Mouse (Mus musculus): ENCODE measurements around the gene Ugt1a10.

Gene Ugt1a10

DNA sequence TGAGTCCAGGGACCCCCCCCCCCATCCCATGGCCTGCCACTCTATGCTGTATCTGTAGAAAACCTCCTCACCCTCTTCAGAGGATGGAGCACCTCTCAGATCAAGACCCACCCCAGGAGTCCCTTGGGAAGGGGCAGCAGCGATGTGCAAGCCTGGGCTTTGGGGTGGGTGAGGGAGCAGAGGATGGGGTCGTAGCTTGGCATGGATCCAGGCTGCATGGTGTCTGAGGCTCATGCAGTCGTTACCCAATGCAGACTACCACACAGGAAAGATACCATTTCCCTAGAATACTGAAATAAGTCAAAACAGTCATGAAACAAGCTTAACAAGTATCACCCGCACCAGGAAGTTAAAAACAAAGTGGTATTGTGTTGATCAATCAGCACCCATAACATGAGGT is 193.5 kb downstream of the Ugt1a10 start:
- no peak for DNase-seq (ENCODE audit: low read depth, low spot score)
- Histone ChIP-seq H3K36me3 (ENCODE audit: control insufficient read depth, insufficient read depth, low read length, poor library complexity, severe bottlenecking) (no peaks in the 10 kb centered on the region), H3K27me3 (ENCODE audit: control insufficient read depth, insufficient read depth, low read length, poor library complexity, severe bottlenecking) (no peaks in the 10 kb centered on the region)

DNA sequence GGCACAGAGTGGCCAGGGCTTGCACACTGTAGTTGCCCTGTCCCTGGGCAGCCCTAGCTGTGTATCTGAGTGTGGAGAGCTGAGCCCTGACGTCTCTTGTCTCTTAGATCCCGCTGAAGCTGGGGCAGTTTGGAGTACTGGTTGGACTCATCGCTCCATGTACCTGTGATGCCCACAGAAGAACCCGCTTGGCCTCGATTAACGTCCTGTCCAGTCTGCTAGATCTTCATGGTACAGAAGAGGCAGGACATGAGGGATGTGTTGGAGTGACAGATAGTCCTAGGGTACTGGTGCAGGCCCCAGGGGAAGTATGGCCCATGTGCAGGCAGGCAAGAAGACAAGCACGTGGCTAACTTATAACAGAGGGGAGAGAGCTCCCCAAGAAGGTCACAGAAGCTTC is 194.4 kb downstream of the Ugt1a10 start:
- no peaks in the 10 kb centered on the region for H3K36me3 ChIP-seq (ENCODE audit: control insufficient read depth, insufficient read depth, low read length, poor library complexity, severe bottlenecking)
- DNase-seq (ENCODE audit: low read depth, low spot score), result no peak
- H3K27me3 ChIP-seq (ENCODE audit: control insufficient read depth, insufficient read depth, low read length, poor library complexity, severe bottlenecking), result no peaks in the 10 kb centered on the region

DNA sequence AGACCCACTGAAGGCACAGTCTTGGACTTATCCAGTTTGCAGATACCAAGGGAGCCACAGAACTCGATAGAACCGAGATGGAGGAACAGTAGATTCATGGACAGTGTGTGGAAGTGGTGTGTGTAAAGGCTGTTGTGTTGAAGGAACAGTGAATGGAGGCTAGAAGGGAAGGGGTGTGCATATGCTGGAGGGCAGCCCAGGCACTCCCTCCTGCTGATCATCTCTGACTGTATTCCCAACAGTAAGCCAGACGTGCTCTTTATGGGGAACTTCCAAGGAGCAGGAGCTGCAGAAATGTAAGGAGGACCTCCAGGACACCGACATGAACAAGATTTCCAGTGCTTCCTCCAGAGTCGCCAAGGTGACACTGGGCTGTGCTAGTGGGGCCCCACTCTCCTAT is 194.8 kb downstream of the Ugt1a10 start:
- H3K36me3 ChIP-seq (ENCODE audit: control insufficient read depth, insufficient read depth, low read length, poor library complexity, severe bottlenecking), result no peaks in the 10 kb centered on the region
- DNase-seq (ENCODE audit: low read depth, low spot score), result no peak
- no peaks in the 10 kb centered on the region for H3K27me3 ChIP-seq (ENCODE audit: control insufficient read depth, insufficient read depth, low read length, poor library complexity, severe bottlenecking)

DNA sequence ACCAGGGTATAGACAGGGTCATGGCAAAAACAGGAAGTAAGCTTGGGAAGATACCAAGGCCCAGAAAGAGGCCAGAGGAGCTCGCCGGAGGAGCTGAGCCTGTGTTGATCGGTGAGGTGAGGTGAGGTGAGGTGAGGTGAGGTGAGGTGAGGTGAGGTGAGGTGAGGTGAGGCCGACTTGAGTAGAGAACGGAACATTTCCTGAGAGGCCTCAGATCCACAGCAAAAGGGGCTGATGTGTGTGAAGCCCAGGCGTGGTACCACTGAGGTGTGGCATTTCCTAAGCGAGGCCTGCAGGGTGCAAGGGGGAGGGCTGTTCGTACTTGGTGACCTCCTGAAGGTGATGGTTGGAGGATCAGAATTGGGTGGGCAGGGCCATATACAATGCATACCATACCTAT is 197.9 kb downstream of the Ugt1a10 start:
- no peaks in the 10 kb centered on the region for H3K27me3 ChIP-seq (ENCODE audit: control insufficient read depth, insufficient read depth, low read length, poor library complexity, severe bottlenecking)
- no peaks in the 10 kb centered on the region for H3K36me3 ChIP-seq (ENCODE audit: control insufficient read depth, insufficient read depth, low read length, poor library complexity, severe bottlenecking)
- peak; percentile 59 for DNase-seq (ENCODE audit: low read depth, low spot score)

DNA sequence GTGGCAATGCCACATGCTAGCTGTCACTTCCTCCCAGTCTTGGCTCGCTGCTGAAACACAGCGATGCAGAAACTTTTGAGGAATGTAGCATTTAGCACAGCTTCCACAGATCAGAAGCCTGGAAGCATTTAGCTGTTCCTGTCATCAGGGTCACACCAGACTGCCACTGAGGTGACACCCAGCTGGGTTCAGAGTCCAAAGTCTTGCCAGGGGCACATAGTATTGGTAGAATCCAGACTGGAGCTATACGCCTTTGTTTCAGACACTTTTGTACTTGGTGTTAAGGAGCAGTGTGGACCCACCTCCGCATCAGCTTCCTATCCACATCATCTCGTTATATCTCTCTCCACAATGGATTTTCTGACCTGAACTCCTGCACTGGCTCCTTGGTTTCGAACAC is 198.4 kb downstream of the Ugt1a10 start:
- H3K36me3 ChIP-seq (ENCODE audit: control insufficient read depth, insufficient read depth, low read length, poor library complexity, severe bottlenecking), result no peaks in the 10 kb centered on the region
- H3K27me3 ChIP-seq (ENCODE audit: control insufficient read depth, insufficient read depth, low read length, poor library complexity, severe bottlenecking), result no peaks in the 10 kb centered on the region
- DNase-seq (ENCODE audit: low read depth, low spot score), result no peak

DNA sequence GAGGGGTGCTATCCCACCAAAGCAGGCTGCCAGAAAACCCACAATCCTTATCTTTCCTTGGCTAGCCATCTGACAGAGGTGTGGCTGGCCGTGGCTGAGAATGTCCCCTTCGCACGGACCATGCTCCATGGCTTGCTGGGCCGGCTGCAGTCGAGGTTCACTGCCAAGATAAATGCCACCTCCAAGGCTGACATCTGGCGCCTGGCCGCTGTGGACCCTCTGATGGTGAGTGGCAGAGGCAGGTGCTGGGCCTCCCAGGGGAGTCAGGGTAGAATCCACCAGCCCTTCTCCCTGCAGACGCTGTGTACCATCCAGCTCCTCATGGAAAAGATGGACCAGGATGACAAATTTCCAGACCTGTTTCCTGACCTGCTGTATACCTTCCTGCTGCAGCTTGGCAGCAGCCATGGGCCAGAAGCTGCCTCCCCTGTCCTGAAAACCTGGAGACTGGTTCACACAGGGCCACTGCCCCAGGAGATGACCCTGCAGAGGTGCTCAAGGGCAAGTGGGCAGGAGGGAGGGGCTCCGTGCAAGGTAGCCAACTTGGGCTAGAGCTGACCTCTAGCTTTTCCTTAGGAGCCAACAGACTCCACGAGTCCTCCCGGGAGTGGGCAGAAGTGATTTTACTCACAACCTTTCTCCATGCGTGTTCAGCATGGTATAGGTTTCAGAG is 199.7 kb downstream of the Ugt1a10 start:
- Histone ChIP-seq H3K27me3 (ENCODE audit: control insufficient read depth, insufficient read depth, low read length, poor library complexity, severe bottlenecking) (no peaks in the 10 kb centered on the region), H3K36me3 (ENCODE audit: control insufficient read depth, insufficient read depth, low read length, poor library complexity, severe bottlenecking) (no peaks in the 10 kb centered on the region)
- DNase-seq (ENCODE audit: low read depth, low spot score), result no peak

DNA sequence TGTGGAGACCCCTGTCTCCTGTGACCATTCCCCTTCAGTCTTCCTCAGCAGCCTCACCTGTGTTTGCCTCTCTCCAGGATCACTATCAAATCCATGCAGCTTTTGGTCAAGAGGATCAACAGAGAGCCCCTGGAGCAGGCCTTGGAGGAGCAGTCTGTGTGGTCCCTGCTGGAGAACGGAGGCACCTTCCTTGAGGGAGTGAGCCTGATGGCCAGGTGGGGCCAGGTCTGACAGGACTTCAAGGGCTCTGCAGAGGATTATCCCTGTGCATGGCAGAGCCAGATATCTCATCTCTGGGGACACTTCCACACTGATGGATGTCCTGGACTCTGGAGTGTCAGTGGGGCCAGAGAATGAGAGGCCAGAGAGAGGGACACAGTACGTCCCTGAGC is 200.3 kb downstream of the Ugt1a10 start:
- Histone ChIP-seq H3K36me3 (ENCODE audit: control insufficient read depth, insufficient read depth, low read length, poor library complexity, severe bottlenecking) (no peaks in the 10 kb centered on the region), H3K27me3 (ENCODE audit: control insufficient read depth, insufficient read depth, low read length, poor library complexity, severe bottlenecking) (no peaks in the 10 kb centered on the region)
- no peak for DNase-seq (ENCODE audit: low read depth, low spot score)

DNA sequence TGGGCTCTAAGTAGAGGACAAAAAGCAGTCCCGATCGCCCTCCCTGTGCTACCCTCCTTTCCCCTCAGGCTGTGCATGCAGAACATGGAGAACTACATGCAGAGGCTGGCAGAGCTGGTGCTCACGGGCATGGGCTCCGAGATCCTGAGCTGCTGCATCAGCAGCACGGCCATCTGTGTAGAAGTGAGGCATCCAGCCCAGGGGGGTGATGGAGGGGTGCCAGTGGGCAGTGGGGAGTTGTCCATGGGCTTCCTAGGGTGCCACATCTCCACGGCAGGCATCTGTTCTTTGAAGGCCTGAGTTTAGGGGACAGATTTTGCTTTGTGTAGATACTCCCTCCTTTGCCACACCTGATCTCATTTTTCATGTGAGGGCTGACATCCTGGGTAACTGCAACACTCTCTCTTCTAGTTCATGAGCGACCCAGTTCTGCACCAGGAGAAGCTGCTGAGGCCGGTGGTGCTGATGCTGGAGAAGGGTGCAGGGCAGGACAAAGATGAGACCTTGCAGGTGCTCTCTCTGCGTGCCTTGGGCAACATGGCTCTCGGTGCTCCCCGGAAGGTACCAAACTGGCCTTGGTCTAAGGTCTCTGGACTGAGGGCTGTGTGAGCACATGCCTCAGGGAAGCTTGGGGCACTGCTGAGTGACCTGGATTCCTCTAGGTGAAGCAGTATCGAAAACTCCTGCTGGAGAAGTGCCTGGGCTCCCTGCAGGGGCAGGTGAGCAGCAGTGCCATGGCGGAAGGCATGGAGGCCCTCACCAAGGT is 201.0 kb downstream of the Ugt1a10 start:
- DNase-seq (ENCODE audit: low read depth, low spot score), result no peak
- no peaks in the 10 kb centered on the region for H3K36me3 ChIP-seq (ENCODE audit: control insufficient read depth, insufficient read depth, low read length, poor library complexity, severe bottlenecking)
- H3K27me3 ChIP-seq (ENCODE audit: control insufficient read depth, insufficient read depth, low read length, poor library complexity, severe bottlenecking), result no peaks in the 10 kb centered on the region

DNA sequence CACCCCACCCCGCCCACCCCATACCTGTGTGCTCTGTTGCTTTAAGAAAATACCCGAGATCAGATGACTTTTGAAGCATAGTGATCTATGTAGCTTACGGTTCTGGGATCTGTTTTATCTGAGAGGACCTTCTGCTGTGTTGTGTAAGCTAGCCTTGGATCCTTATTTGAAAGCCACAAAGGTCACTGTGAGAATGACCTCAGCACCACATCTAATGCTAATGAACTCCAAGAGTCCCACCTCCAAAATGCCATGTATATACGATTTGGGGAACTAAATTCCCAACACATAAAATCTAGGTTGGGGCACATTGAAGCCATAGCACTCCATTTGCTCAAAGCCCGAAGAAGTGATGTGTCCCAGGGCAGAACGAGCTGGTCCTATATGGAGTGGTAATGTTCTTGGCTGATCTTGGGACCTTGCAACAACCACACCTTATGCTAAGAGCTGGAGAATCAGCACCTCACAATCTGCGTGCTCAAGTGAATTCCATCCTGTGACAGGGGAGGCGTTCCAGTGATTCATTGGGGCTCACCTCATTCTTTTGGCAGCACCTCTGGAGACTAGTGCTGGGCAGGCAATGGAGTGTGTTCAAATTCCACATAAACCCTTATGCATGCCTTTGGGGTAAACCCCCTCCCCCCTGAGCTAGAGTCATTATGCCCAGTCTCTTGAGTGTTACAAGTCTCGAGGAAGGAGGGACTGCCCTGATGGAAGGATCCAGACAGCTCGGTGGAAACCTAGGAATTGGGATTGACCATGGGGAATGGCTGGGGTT is 201.9 kb downstream of the Ugt1a10 start:
- H3K36me3 ChIP-seq (ENCODE audit: control insufficient read depth, insufficient read depth, low read length, poor library complexity, severe bottlenecking), result no peaks in the 10 kb centered on the region
- no peak for DNase-seq (ENCODE audit: low read depth, low spot score)
- H3K27me3 ChIP-seq (ENCODE audit: control insufficient read depth, insufficient read depth, low read length, poor library complexity, severe bottlenecking), result no peaks in the 10 kb centered on the region

DNA sequence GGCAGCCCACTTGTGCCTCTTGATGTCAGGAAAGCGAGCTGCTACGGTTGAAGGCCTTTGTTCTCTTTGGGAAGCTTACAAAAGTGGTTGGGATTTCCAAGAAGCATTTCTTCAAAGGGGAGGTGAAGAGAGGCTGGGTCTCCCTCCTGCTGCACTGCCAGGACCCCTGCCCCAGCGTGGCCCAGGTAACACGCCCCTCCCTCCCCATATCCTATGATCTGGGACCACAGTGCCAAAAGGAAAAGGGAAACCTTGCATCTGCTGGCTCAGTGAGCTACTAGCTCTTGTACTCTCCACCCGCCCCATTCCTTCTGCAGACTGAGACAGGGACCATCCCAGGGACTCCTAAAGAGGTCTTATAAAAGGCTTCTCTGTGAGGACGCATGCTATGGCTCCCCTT is 202.5 kb downstream of the Ugt1a10 start:
- Histone ChIP-seq H3K27me3 (ENCODE audit: control insufficient read depth, insufficient read depth, low read length, poor library complexity, severe bottlenecking) (no peaks in the 10 kb centered on the region), H3K36me3 (ENCODE audit: control insufficient read depth, insufficient read depth, low read length, poor library complexity, severe bottlenecking) (no peaks in the 10 kb centered on the region)
- no peak for DNase-seq (ENCODE audit: low read depth, low spot score)

DNA sequence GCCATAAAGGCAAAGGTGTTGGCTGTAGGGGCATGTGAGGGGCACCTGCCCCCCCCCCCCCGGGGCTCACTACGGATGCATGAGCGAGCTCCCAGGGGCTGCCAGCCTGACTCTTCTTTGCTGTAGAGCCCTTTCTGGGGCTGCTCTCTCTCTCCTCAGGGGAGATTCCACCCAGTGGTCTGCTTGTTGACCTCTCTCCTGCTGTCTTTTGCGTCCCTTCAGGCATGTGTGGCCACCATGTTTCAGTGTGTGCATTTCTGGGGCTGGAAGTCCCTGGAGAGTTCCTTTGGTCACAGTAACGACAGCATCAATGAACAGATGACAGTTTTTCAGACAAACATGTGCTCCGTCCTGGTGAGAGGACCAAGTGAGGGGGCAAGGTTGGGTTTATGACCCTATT is 203.2 kb downstream of the Ugt1a10 start:
- Histone ChIP-seq H3K27me3 (ENCODE audit: control insufficient read depth, insufficient read depth, low read length, poor library complexity, severe bottlenecking) (no peaks in the 10 kb centered on the region), H3K36me3 (ENCODE audit: control insufficient read depth, insufficient read depth, low read length, poor library complexity, severe bottlenecking) (no peaks in the 10 kb centered on the region; the same call in 1 of the 2 replicates)
- DNase-seq (ENCODE audit: low read depth, low spot score), result no peak

DNA sequence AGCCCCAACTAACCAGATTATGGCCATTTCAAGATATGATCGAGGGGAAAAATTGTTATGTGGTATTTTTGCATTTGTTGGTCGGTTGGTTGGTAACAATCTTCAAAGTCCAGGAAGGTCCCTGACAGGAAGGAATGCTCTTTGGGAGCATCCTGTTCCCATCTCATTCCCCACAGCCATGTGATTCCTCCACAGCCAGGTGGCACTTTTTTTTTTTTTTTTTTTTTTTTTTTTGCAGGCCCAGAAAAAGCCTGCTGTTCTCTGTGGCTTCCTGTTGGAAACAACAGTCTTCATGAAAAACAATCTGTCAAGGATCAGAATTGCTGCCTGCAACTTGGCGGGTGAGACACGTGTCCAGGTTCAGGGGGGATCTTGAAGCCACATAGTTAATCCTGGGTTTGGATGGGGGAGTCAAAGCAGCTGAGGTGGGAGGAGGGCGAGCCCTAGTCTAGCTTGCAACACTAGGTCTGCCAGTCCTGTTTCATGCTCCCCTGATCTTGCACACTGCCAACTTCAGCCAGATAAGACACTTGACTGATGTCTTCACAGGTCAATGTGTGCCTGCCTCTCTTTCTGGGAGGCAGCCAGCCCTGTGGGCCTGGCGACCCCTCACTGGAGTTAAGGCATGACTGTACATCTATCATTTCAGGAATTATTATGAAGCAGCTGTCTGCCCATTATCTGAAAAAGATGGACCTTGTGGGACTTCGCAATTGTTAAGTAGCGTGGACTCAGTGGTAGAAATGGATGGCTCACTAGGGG is 203.9 kb downstream of the Ugt1a10 start:
- H3K27me3 ChIP-seq (ENCODE audit: control insufficient read depth, insufficient read depth, low read length, poor library complexity, severe bottlenecking), result no peaks in the 10 kb centered on the region
- peaks cover 3% of the 10 kb centered on the region; the same call in 1 of the 2 replicates for H3K36me3 ChIP-seq (ENCODE audit: control insufficient read depth, insufficient read depth, low read length, poor library complexity, severe bottlenecking)
- no peak for DNase-seq (ENCODE audit: low read depth, low spot score)

DNA sequence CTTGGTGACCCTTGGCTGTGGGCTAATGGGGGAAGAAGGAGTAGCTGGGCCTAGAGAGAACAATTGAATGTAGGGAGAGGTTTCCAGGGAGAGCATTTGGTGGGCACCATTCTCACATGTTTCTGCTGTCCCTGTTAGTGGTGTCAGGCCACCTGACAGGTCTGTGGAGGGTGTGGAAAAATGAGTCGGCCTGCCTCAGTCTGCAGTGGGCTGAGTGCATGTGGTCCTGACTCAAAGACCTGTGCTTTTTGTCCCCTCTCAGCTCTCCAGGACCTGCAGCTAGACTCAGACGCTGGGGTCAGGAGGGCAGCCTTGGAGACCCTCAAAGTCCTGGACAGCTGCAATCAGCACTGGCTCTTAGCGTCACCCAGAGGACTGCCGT is 204.4 kb downstream of the Ugt1a10 start:
- H3K36me3 ChIP-seq (ENCODE audit: control insufficient read depth, insufficient read depth, low read length, poor library complexity, severe bottlenecking), result peaks cover 5% of the 10 kb centered on the region

DNA sequence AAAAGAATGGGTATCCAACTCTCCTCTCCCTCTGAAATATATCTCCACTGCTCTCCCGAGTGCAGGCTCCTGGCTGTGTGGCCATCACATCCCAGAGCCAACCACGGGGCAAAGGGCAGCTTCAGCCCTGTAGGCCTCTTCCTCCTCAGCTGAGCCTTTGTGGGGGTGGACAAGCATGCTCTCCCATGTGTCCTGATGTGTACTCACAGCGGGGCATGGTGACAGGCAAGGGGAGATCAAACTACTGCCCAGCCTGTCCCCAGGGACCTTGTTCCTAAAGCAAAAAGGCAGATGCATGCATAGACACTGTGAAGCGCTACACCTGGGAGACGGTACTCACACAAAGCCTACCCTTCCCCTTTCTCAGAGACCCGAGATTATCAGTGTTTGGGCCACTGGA is 204.9 kb downstream of the Ugt1a10 start:
- H3K36me3 ChIP-seq (ENCODE audit: control insufficient read depth, insufficient read depth, low read length, poor library complexity, severe bottlenecking), result peaks cover 9% of the 10 kb centered on the region
- peak; percentile 54 for DNase-seq (ENCODE audit: low read depth, low spot score)
- H3K27me3 ChIP-seq (ENCODE audit: control insufficient read depth, insufficient read depth, low read length, poor library complexity, severe bottlenecking), result no peaks in the 10 kb centered on the region

More for the DNA sequence above, 204.4 kb downstream of the Ugt1a10 start:
- DNase-seq (ENCODE audit: low read depth, low spot score), result no peak
- no peaks in the 10 kb centered on the region for H3K27me3 ChIP-seq (ENCODE audit: control insufficient read depth, insufficient read depth, low read length, poor library complexity, severe bottlenecking)
